Comparison of ENCODE assay signal across 10 mouse cellular contexts in the genomic region with DNA sequence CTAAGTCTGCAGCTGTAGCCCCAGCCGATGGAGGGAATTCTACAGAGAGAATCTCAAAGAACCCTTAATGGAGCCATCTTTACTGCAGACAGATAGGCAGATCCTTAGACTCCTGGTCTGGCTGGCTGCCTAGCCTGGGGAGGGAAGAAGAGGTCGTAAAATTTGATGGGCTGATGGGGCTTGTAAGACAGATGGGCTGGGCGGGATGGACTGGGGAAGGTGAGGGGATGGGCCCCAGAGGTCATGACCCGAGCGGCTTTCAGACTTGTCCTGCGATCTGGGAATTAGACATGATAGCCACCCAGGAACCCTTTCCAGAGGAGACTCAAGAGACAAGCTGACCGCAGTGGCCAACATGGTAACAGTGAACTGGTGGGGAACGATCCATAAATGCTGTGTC.
"Had no signal": no experiment of that assay in that cellular context is flagged by ENCODE, and none has a peak within 500 bp of the region (broad histone marks: within the 10 kb centered on the region; RNA-seq: fewer than 3 reads in every experiment).

No protein-coding gene starts in this region.

- H3K36me3 ChIP-seq: midbrain, embryonic 10.5 days had no signal

- H3K9ac ChIP-seq: liver, embryonic 14.5 days had no signal

- H3K9me3 ChIP-seq: midbrain, embryonic 10.5 days had no signal

- DNase-seq: lung, adult 18-20 months; lung, postnatal 36 days; midbrain, embryonic 14.5 days; retina, postnatal 1 day; thymus, adult 18-20 months; thymus, postnatal 14 days had no signal

- H3K4me3 ChIP-seq: midbrain, embryonic 10.5 days; myocyte had no signal

- H3K27ac ChIP-seq: kidney, postnatal 0 days; liver, embryonic 14.5 days; midbrain, embryonic 10.5 days had no signal
